Mouse (Mus musculus) ovary, postnatal 14 days (tissue): ENCODE measurements at regions not wholly inside any gene's neighbourhood (a gene's known extent, or its start where the extent isn't known, plus 50 kb on each side); places are given as distances from the start of the nearest gene placed in this dataset.

ENCODE experiments used
- DNase-seq: peaks from one replicate; pipeline ENCODE4 v3.0.0; 2022; ENCODE audit warnings: low spot score

GRCm38 (mm10) chr6:51641965-51642364, 118.3 kb downstream of the Snx10 start:
- no peak for DNase-seq

- no peak for DNase-seq
Measured at GRCm38 (mm10) chr6:51648813-51649212, 125.1 kb downstream of the Snx10 start.

GRCm38 (mm10) chr6:51653753-51654152, 130.1 kb downstream of the Snx10 start:
- no peak for DNase-seq

- DNase-seq = no peak
Measured at GRCm38 (mm10) chr6:51654991-51655390, 131.3 kb downstream of the Snx10 start.

- DNase-seq = no peak
Measured at GRCm38 (mm10) chr6:51656078-51656477, 132.4 kb downstream of the Snx10 start.

GRCm38 (mm10) chr6:51656883-51657640, 133.4 kb downstream of the Snx10 start:
- no peak for DNase-seq

- no peak for DNase-seq
Measured at GRCm38 (mm10) chr6:51658360-51658759, 134.7 kb downstream of the Snx10 start.

- no peak for DNase-seq
Measured at GRCm38 (mm10) chr6:51663178-51663577, 139.5 kb downstream of the Snx10 start.

GRCm38 (mm10) chr6:51664049-51664448, 140.3 kb downstream of the Snx10 start:
- no peak for DNase-seq

- DNase-seq = no peak
Measured at GRCm38 (mm10) chr6:51667022-51667421, 143.3 kb downstream of the Snx10 start.

- DNase-seq = no peak
Measured at GRCm38 (mm10) chr6:51675342-51675945, 151.7 kb downstream of the Snx10 start.

GRCm38 (mm10) chr6:51677162-51677996, 153.7 kb downstream of the Snx10 start:
- no peak for DNase-seq

- DNase-seq = no peak
Measured at GRCm38 (mm10) chr6:51678743-51679142, 155.0 kb downstream of the Snx10 start.

GRCm38 (mm10) chr6:51680239-51680857, 156.6 kb downstream of the Snx10 start:
- no peak for DNase-seq

GRCm38 (mm10) chr6:51683131-51683530, 159.4 kb downstream of the Snx10 start:
- DNase-seq = no peak

- no peak for DNase-seq
Measured at GRCm38 (mm10) chr6:51685651-51686287, 162.1 kb downstream of the Snx10 start.

- DNase-seq = no peak
Measured at GRCm38 (mm10) chr6:51690795-51691563, 167.3 kb downstream of the Snx10 start.

- DNase-seq = no peak
Measured at GRCm38 (mm10) chr6:51693984-51694383, 170.3 kb downstream of the Snx10 start.

- DNase-seq = no peak
Measured at GRCm38 (mm10) chr6:51696396-51696795, 172.7 kb downstream of the Snx10 start.

GRCm38 (mm10) chr6:51697754-51698153, 174.1 kb downstream of the Snx10 start:
- DNase-seq = no peak

- no peak for DNase-seq
Measured at GRCm38 (mm10) chr6:51698244-51698643, 174.5 kb downstream of the Snx10 start.
